Mouse (Mus musculus): ENCODE data around the gene Inmt. TPM values are rescaled to one million over a fixed set of nuclear protein-coding genes. Genes with fewer than 3 reads are reported as not detected.

The Inmt gene
- polyA plus RNA-seq (2015; fragmentation: Nextera tagmentation; extraction: Ambion mirVana) = not detected in 2 replicates

DNA sequence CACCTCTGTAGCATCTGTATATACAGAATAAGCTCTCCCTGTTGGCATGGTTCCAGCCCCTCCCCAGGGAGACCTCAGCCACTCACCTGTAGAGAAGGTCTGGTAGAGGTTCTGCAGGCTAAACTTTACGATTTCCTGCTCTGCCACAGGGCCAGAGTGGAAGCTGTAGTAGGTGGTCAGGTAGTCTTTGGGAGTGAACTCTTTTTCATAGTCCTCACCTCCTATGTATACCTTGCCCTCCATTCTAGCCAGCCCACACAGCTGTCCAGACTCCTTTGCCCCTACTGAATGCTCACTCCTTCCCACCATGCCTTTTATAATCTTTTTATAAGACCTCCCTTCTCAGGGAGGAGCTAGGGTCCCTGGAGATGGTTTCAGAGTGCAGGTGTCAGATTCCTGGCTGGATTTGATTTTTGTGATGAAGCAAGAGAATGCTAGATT, at the start of gene Inmt:
Gene Inmt, minus strand, starts transcription at position 303 of the 441 bp plus-strand sequence.

DNA sequence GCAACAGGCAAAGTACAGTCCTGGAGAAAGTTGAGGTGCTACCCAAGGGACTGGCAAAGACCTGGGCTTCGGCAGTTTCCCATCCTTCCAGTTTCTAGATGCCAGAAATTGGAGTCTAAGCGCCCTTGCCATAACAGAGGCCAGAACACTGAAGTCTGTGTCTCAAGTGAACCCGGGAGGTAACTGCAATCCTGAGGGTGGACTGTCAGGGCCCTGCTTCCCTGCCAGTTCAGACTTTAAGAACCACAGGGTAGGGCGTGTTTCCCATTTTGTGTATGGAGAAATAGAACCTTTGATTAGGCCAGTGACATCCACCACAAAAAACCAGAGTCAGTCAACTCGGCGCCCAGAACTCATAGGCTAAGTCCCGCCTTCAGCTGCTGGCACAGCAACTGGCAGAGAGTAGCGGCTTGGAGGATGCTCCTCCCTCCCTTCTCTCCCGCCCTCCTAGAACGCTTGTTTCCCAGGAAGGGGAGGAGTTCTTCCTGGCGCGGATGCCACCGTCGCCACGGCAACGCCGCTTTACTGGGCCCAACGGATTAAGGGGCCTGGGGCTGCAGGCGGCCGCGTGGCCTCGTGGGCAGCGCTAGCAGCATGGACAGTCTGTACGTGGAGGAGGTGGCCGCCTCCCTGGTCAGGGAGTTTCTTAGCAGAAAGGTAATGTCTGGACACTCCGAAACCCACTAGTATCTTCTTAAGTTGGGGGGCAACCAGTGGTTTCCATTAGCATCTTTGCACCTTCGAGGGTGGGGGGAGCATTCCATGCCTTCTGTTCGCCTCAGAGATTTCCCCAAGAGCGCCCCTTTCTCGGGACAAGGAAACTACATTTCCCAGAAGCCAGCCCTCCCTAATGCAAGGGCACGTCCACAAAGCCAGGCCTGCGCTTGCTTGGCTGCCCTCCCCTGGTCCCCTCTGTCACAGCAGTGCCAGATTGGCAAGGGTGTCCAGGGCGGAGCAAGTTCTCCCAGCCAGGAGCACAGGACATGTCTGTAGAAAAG, 28.4 kb upstream of the Inmt start, which contains the start of gene Mindy4:
Gene Mindy4, plus strand, starts transcription at position 471 of the 998 bp plus-strand sequence.

DNA sequence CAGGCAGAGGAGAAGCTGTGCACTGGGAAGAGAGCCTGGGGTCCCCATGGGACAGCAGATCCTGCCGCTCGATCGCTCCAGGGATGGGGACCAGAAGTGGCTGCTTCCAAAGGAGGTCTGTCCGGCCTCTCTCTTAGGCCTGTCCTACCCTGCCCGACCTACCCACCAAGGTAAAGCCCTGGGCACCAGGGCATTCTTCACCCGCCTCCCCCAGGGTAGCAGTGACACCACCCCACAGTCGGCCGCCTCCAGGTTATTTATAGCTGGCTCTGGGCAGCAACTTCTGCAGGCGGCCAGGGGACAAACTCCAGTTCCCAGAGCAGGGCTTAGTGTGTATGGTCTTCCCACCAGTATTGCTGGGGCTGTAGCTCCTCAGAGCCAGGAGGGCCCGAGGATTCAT, 42.0 kb downstream of the Inmt start, which contains the start of gene Crhr2:
Gene Crhr2, minus strand, starts transcription at position 223 of the 400 bp plus-strand sequence.

Other genes with a start within 250 kb of the Inmt start
- gene Nod1, start 202.4 kb downstream of the Inmt start, polyA plus RNA-seq (2015; fragmentation: Nextera tagmentation; extraction: Ambion mirVana) = 4.0 and 5.0 TPM in 2 replicates
- gene Ggct, start 182.1 kb downstream of the Inmt start, polyA plus RNA-seq (2015; fragmentation: Nextera tagmentation; extraction: Ambion mirVana) = 3.5 and 15.4 TPM in 2 replicates
- 70.9 and 92.8 TPM in 2 replicates for gene Gars, start 137.0 kb downstream of the Inmt start, polyA plus RNA-seq (2015; fragmentation: Nextera tagmentation; extraction: Ambion mirVana)
- gene Crhr2, start 42.0 kb downstream of the Inmt start, polyA plus RNA-seq (2015; fragmentation: Nextera tagmentation; extraction: Ambion mirVana) = 0.83 and 1.5 TPM in 2 replicates
- gene Mindy4, start 28.3 kb upstream of the Inmt start, polyA plus RNA-seq (2015; fragmentation: Nextera tagmentation; extraction: Ambion mirVana) = 2.3 and 3.3 TPM in 2 replicates
- gene Aqp1, start 161.4 kb upstream of the Inmt start, polyA plus RNA-seq (2015; fragmentation: Nextera tagmentation; extraction: Ambion mirVana) = 72.8 and 103 TPM in 2 replicates
- not detected in 2 replicates for gene Ghrhr, start 201.3 kb upstream of the Inmt start, polyA plus RNA-seq (2015; fragmentation: Nextera tagmentation; extraction: Ambion mirVana)

All from skeletal muscle tissue, postnatal 0 days (tissue).